Mouse (Mus musculus) olfactory bulb, adult 2 months (tissue): Measurements from ENCODE around the gene Crip1.

Experiments used
- CTCF ChIP-seq: fragments of 200-500 bp; IDR thresholded peaks from 2 replicates; pipeline ENCODE4 v1.5.1; 2012; ENCODE audit warnings: low read depth, mild to moderate bottlenecking, low read length, moderate library complexity; ENCODE audit not compliant: insufficient read depth
- POLR2A ChIP-seq: fragments of 200-500 bp; IDR thresholded peaks from 2 replicates; pipeline ENCODE4 v1.6.1; 2012; ENCODE audit warnings: mild to moderate bottlenecking, low read depth, low read length, moderate library complexity; ENCODE audit not compliant: insufficient read depth

- TF ChIP-seq CTCF (no peak), POLR2A (no peak)
Observed at GRCm38 (mm10) chr12:113136492-113137020, 9.6 kb upstream of the Crip1 start.
